ENCODE assay signal across 7 mouse cellular contexts in genomic region chr11:32267964-32268363, GRCm38 (mm10). TPM values are rescaled to one million over a fixed set of nuclear protein-coding genes. Genes with fewer than 3 reads are reported as not detected.
A peak's percentile ranks its signal among the peaks of the same experiment; 100 is the strongest.
DNase-seq lines count a peak whose midpoint lies in the region; ATAC-seq and TF ChIP-seq lines count a peak whose summit lies in the region.

No protein-coding gene starts in this region.

- peak overlapping the region; percentile 94; the same call in 1 of the 2 replicates for H3K4me3 ChIP-seq in testis, adult 2 months (ENCODE audit: control insufficient read depth, low read depth, low read length)
- peak overlapping the region; percentile 77 for H3K4me3 ChIP-seq in embryonic facial prominence, embryonic 10.5 days
- H3K4me3 ChIP-seq in hindbrain, postnatal 0 days (ENCODE audit: low read length) = peak overlapping the region; percentile 83
- peak overlapping the region; percentile 61 for H3K4me3 ChIP-seq in myocyte

- no peak for DNase-seq in testis, postnatal 10 days (ENCODE audit: low spot score)
- peak; percentile 18 for DNase-seq in embryonic facial prominence, embryonic 10.5 days (ENCODE audit: low spot score)
- peak; percentile 5 for DNase-seq in hindbrain, postnatal 0 days (ENCODE audit: low spot score)
- DNase-seq in frontal cortex, postnatal 25 days (ENCODE audit: low spot score in 2 of 2) = no peak
- DNase-seq in right cerebral cortex, postnatal 10 days (ENCODE audit: low spot score in 2 of 2) = no peak

- H3K79me2 ChIP-seq in myocyte (ENCODE audit: control insufficient read depth, insufficient read depth) = peaks cover 27% of the 10 kb centered on the region

- H3K9ac ChIP-seq in hindbrain, postnatal 0 days (replicated peaks; ENCODE audit: low read length) = peak overlapping the region; percentile 96

- H3K4me2 ChIP-seq in hindbrain, postnatal 0 days (ENCODE audit: low read depth, low read length) = peak overlapping the region; percentile 77
- peak overlapping the region; percentile 99 for H3K4me2 ChIP-seq in myocyte (ENCODE audit: low read depth)

- no peak for TF ChIP-seq POLR2A in testis, adult 2 months (IDR thresholded peaks at IDR 0.05; ENCODE audit: control insufficient read depth, low read depth, low read length)
- TF ChIP-seq POLR2A in myocyte (IDR thresholded peaks at IDR 0.05; ENCODE audit: insufficient read length, low read depth) = no peak

- peak; percentile 12; the same call in 1 of the 2 replicates for ATAC-seq in hindbrain, postnatal 0 days

- no peak for TF ChIP-seq CTCF in testis, adult 2 months (IDR thresholded peaks at IDR 0.05; ENCODE audit: control insufficient read depth, insufficient read depth, insufficient replicate concordance, low read depth, low read length)
- TF ChIP-seq CTCF in hindbrain, postnatal 0 days (IDR thresholded peaks at IDR 0.05; ENCODE audit: low read depth) = no peak

- H3K4me1 ChIP-seq in testis, adult 2 months (ENCODE audit: control insufficient read depth, insufficient read depth, low read length) = peaks cover 4% of the 10 kb centered on the region
- H3K4me1 ChIP-seq in embryonic facial prominence, embryonic 10.5 days = peaks cover 21% of the 10 kb centered on the region
- peaks cover 8% of the 10 kb centered on the region for H3K4me1 ChIP-seq in hindbrain, postnatal 0 days (ENCODE audit: insufficient read depth, low read length)

- WGBS in embryonic facial prominence, embryonic 10.5 days = 20% methylated on average over 5 of the region's 5 CpGs
- WGBS in hindbrain, postnatal 0 days = 16% methylated on average over 5 of the region's 5 CpGs

- peak overlapping the region; percentile 58 for H3ac ChIP-seq in myocyte (ENCODE audit: control insufficient read depth, insufficient read length)

- H3K9me3 ChIP-seq in embryonic facial prominence, embryonic 10.5 days = no peaks in the 10 kb centered on the region
- H3K9me3 ChIP-seq in hindbrain, postnatal 0 days (ENCODE audit: low read length) = no peaks in the 10 kb centered on the region

- peak overlapping the region; percentile 21; the same call in 1 of the 2 replicates for H3K27ac ChIP-seq in testis, adult 2 months (ENCODE audit: control insufficient read depth, insufficient read depth, low read depth, low read length)
- peak overlapping the region; percentile 94 for H3K27ac ChIP-seq in embryonic facial prominence, embryonic 10.5 days (replicated peaks)
- H3K27ac ChIP-seq in hindbrain, postnatal 0 days = peak overlapping the region; percentile 95

- H3K36me3 ChIP-seq in testis, adult 2 months (ENCODE audit: control insufficient read depth, insufficient read depth, low read length) = no peaks in the 10 kb centered on the region
- H3K36me3 ChIP-seq in embryonic facial prominence, embryonic 10.5 days (replicated peaks) = 0 out of 2 replicates have a peak, but pooled peaks cover under 1% of the 10 kb centered on the region
- no peaks in the 10 kb centered on the region for H3K36me3 ChIP-seq in hindbrain, postnatal 0 days (ENCODE audit: insufficient read depth, low read length)
- no peaks in the 10 kb centered on the region for H3K36me3 ChIP-seq in myocyte (ENCODE audit: control insufficient read depth, insufficient read depth)

- H3K27me3 ChIP-seq in testis, adult 2 months (ENCODE audit: control insufficient read depth, insufficient read depth, low read length) = no peaks in the 10 kb centered on the region
- H3K27me3 ChIP-seq in embryonic facial prominence, embryonic 10.5 days (replicated peaks; ENCODE audit: low read depth, poor library complexity, severe bottlenecking) = 0 out of 2 replicates have a peak, but pooled peaks cover 4% of the 10 kb centered on the region
- no peaks in the 10 kb centered on the region for H3K27me3 ChIP-seq in hindbrain, postnatal 0 days (ENCODE audit: insufficient read depth, low read length)
- no peaks in the 10 kb centered on the region for H3K27me3 ChIP-seq in myocyte (ENCODE audit: control insufficient read depth, insufficient read depth, insufficient read length)

TF ChIP-seq in myocyte, 11 proteins besides CTCF, POLR2A, EP300 and RAD21:
- TF ChIP-seq MYOG (IDR thresholded peaks at IDR 0.05; ENCODE audit: control insufficient read depth in 1 of 3, insufficient read depth in 1 of 3, insufficient read length in 2 of 3, low read depth in 2 of 3) (no peak), TCF3 (IDR thresholded peaks at IDR 0.05; ENCODE audit: insufficient read length, low read depth) (no peak), MAX (IDR thresholded peaks at IDR 0.05; ENCODE audit: low read depth) (no peak), MYOD1 (IDR thresholded peaks at IDR 0.05; ENCODE audit: control insufficient read depth in 1 of 3, insufficient read length in 2 of 3, low read depth in 2 of 3) (no peak), TCF12 (IDR thresholded peaks at IDR 0.05; ENCODE audit: insufficient read depth, poor library complexity, severe bottlenecking) (no peak), POLR2AphosphoS2 (IDR thresholded peaks at IDR 0.05; ENCODE audit: insufficient read length, low read depth) (no peak), CEBPB (IDR thresholded peaks at IDR 0.05; ENCODE audit: insufficient read depth, poor library complexity, severe bottlenecking) (no peak), REST (IDR thresholded peaks at IDR 0.05; ENCODE audit: insufficient read depth, insufficient read length) (no peak), E2F4 (IDR thresholded peaks at IDR 0.05; ENCODE audit: insufficient read depth) (no peak), SRF (IDR thresholded peaks at IDR 0.05; ENCODE audit: control insufficient read depth, insufficient read length, low read depth) (no peak), USF1 (IDR thresholded peaks at IDR 0.05; ENCODE audit: low read depth) (no peak)

RNA-seq across cellular contexts. Expression of gene Nprl3, which starts 0.5 kb away (rescaled TPM):
- 61.4 and 62.8 TPM in 2 replicates for polyA plus RNA-seq in testis, adult 2 months (2012; rRNA removed)
- 45.9 and 47.8 TPM in 2 replicates for polyA plus RNA-seq in embryonic facial prominence, embryonic 10.5 days (2016; fragmentation: Nextera tagmentation; extraction: Ambion mirVana)
- total RNA-seq in hindbrain, postnatal 0 days (2014; rRNA removed) = 38.4 and 53.0 TPM in 2 replicates
- polyA plus RNA-seq in hindbrain, postnatal 0 days (2015; fragmentation: Nextera tagmentation; extraction: Ambion mirVana) = 39.2 and 39.8 TPM in 2 replicates
- 57.4 TPM for polyA plus RNA-seq in myocyte (2012; fragmentation: generic; extraction: Trizol)

RNA-seq across cellular contexts. Expression of gene Hba-x, which starts 8.2 kb away (rescaled TPM):
- polyA plus RNA-seq in testis, adult 2 months (2012; rRNA removed) = not detected in 2 replicates
- 2,457 and 2,745 TPM in 2 replicates for polyA plus RNA-seq in embryonic facial prominence, embryonic 10.5 days (2016; fragmentation: Nextera tagmentation; extraction: Ambion mirVana)
- not detected in 2 replicates for total RNA-seq in hindbrain, postnatal 0 days (2014; rRNA removed)
- polyA plus RNA-seq in hindbrain, postnatal 0 days (2015; fragmentation: Nextera tagmentation; extraction: Ambion mirVana) = not detected in 2 replicates
- polyA plus RNA-seq in myocyte (2012; fragmentation: generic; extraction: Trizol) = not detected

RNA-seq across cellular contexts. Expression of gene Hba-a1, which starts 15.3 kb away (rescaled TPM):
- 39.8 and 41.7 TPM in 2 replicates for polyA plus RNA-seq in testis, adult 2 months (2012; rRNA removed)
- 1,672 and 2,000 TPM in 2 replicates for polyA plus RNA-seq in embryonic facial prominence, embryonic 10.5 days (2016; fragmentation: Nextera tagmentation; extraction: Ambion mirVana)
- total RNA-seq in hindbrain, postnatal 0 days (2014; rRNA removed) = 541 and 992 TPM in 2 replicates
- 535 and 659 TPM in 2 replicates for polyA plus RNA-seq in hindbrain, postnatal 0 days (2015; fragmentation: Nextera tagmentation; extraction: Ambion mirVana)
- 12.3 TPM for polyA plus RNA-seq in myocyte (2012; fragmentation: generic; extraction: Trizol)

RNA-seq across cellular contexts. Expression of gene Hbq1b, which starts 18.8 kb away (rescaled TPM):
- polyA plus RNA-seq in testis, adult 2 months (2012; rRNA removed) = not detected in 2 replicates
- 3.9 and 6.1 TPM in 2 replicates for polyA plus RNA-seq in embryonic facial prominence, embryonic 10.5 days (2016; fragmentation: Nextera tagmentation; extraction: Ambion mirVana)
- total RNA-seq in hindbrain, postnatal 0 days (2014; rRNA removed) = 1.0 TPM in 1 of 2 replicates, not detected in the other
- polyA plus RNA-seq in hindbrain, postnatal 0 days (2015; fragmentation: Nextera tagmentation; extraction: Ambion mirVana) = 1.1 and 1.4 TPM in 2 replicates
- polyA plus RNA-seq in myocyte (2012; fragmentation: generic; extraction: Trizol) = 0.16 TPM

RNA-seq across cellular contexts. Expression of gene Hba-a2, which starts 28.3 kb away (rescaled TPM):
- polyA plus RNA-seq in testis, adult 2 months (2012; rRNA removed) = 88.0 and 93.8 TPM in 2 replicates
- 3,087 and 3,755 TPM in 2 replicates for polyA plus RNA-seq in embryonic facial prominence, embryonic 10.5 days (2016; fragmentation: Nextera tagmentation; extraction: Ambion mirVana)
- 1,752 and 2,010 TPM in 2 replicates for total RNA-seq in hindbrain, postnatal 0 days (2014; rRNA removed)
- polyA plus RNA-seq in hindbrain, postnatal 0 days (2015; fragmentation: Nextera tagmentation; extraction: Ambion mirVana) = 1,345 and 1,601 TPM in 2 replicates
- polyA plus RNA-seq in myocyte (2012; fragmentation: generic; extraction: Trizol) = not detected

Comparison
In these comparisons a context has a peak if more than half of its experiments do, and no peak if none do; other contexts are left out.
1. H3K27ac ChIP-seq: peak in every context shown above with its lines; median percentile 95 in hindbrain, postnatal 0 days; 94 in embryonic facial prominence, embryonic 10.5 days; 21 in testis, adult 2 months.
2. DNase-seq: peak in embryonic facial prominence, embryonic 10.5 days (single experiment) and hindbrain, postnatal 0 days (single experiment); none in testis, postnatal 10 days (single experiment), frontal cortex, postnatal 25 days (0 of 2) and right cerebral cortex, postnatal 10 days (0 of 2).
3. RNA of gene Hba-x, which starts 8.2 kb away (polyA plus RNA-seq): 2,457 to 2,745 TPM in embryonic facial prominence, embryonic 10.5 days; not detected in hindbrain, postnatal 0 days, not detected in testis, adult 2 months and not detected in myocyte (single experiment); every median in the first group is over 1,000 times any median in the second.
4. RNA of gene Hba-a1, which starts 15.3 kb away (polyA plus RNA-seq): 1,672 to 2,000 TPM in embryonic facial prominence, embryonic 10.5 days and 535 to 659 TPM in hindbrain, postnatal 0 days; 39.8 to 41.7 TPM in testis, adult 2 months and 12.3 TPM in myocyte (single experiment); every median in the first group is over 10 times any median in the second.
5. Peak in every context shown above with its lines, with median percentiles within 50 percentile points of each other: H3K4me3 ChIP-seq.